Mouse (Mus musculus): ENCODE data around the gene Patz1.

DNA sequence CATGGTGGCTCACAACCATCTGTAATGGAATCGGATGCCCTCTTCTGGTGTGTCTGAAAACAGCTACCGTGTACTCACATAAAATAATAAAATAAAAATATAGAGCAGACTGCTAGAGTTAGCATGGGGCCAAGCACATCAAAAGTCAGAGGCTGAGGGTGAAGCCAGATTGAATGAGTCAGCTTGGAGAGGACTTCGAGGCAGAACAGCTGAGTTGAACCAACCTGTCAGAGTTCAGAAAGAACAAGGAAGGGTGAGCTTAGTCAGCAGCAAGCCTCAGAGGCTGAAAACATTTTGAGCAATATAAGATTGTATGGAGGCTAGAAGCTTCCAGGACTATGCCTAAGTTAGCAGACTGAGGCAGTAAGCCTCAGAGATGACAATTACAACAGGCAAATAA, 29.6 kb downstream of the Patz1 start:
- TF ChIP-seq CTCF (conservative IDR thresholded peaks at IDR 0.05; ENCODE audit: low read length) (no peak), POU5F1 (IDR thresholded peaks at IDR 0.05; ENCODE audit: borderline replicate concordance, low read length) (no peak)
